Mouse (Mus musculus): ENCODE data around the gene Drosha.

- TF ChIP-seq CTCF (IDR thresholded peaks at IDR 0.05; ENCODE audit: control insufficient read depth, insufficient read depth, insufficient replicate concordance, low read depth, low read length) (no peak), POLR2A (IDR thresholded peaks at IDR 0.05; ENCODE audit: control insufficient read depth, low read depth, low read length) (no peak)
Observed at GRCm38 (mm10) chr15:12877934-12878333, 53.3 kb downstream of the Drosha start.

Measured in testis, adult 2 months (tissue).